Mouse (Mus musculus) heart, postnatal 36 days (tissue): ENCODE measurements around the gene Asb10. TPM values are rescaled to one million over a fixed set of nuclear protein-coding genes. Genes with fewer than 3 reads are reported as not detected.
A peak's percentile ranks its signal among the peaks of the same experiment; 100 is the strongest.

Experiments
- DNase-seq, 2 experiments: peaks; one replicate each; pipeline ENCODE4 v3.0.0; 2021 to 2022
- intact Hi-C: fragments of 180-260 bp; cut with DNase I; formaldehyde crosslinking; loops from one replicate; pipeline ENCODE4 v1.15.1; 2025
- total RNA-seq, 2 experiments: library from RNA; stranded (reverse); gene quantifications; 2 replicates each; pipeline ENCODE4 v1.2.3; 2021

The Asb10 gene
- total RNA-seq, 2 experiments from 2014 or later: 73.0 to 82.3 TPM

DNA sequence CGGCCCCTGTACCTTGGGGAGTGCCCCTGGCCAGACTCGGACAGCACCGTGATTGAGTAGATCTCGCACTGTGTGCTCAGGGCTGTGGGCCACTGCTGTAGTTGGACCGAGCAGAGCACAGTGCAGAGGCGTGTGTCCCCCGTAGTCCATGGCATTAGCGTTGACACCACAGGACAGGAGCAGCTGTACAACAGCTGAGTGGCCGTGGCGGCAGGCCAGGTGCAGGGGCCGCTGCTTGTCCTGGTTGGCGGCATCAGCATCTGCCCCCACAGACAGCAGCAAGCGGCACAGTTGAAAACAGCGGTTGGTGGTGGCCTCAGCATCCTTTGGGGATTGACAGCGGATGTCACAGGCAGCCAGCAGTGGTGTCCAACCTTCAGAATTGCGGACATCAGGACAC, 3.2 kb downstream of the Asb10 start:
- intact Hi-C loops: no loop called here
- DNase-seq: no peak

DNA sequence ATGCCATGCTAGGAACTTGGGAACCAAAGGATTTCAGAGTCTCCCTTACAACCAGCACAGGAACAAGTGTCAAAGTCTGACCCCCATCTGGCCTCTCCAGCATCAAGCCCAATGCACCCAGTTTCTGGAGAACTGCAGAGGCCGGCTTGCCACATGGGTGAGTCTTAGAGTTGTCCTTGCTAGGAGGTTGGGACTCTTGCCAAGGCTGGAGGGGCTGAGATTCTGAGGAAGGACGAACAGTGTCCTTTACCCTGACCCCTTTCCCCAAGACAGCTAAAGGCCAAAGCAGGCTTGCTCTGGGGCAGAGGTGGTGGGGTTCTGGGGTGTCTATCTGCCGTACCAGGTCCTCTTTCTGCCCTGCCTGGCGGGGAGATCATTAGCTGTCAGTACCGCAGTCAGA, 4.3 kb downstream of the Asb10 start:
- no peak for DNase-seq
- intact Hi-C loops: no loop called here

DNA sequence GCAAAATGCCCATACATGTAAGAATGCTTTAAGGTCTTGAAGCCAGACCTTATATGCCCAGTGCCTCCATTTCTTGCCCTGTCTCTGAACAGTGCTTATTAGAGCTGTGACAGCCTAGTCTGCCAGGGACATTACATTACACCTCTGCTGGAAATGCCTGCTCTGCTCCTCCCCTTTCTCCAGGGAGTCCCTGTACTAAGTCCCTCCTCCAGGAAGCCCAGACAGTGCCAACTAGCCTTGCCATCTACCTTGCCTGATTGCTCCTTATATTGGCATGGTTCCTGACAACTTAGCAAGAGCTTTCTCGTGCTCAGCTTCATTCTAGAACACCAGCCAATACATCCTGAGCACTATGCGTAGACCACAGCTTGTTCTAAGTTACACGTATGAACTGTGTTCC, 5.0 kb downstream of the Asb10 start:
- intact Hi-C loops: no loop called here
- DNase-seq: no peak

DNA sequence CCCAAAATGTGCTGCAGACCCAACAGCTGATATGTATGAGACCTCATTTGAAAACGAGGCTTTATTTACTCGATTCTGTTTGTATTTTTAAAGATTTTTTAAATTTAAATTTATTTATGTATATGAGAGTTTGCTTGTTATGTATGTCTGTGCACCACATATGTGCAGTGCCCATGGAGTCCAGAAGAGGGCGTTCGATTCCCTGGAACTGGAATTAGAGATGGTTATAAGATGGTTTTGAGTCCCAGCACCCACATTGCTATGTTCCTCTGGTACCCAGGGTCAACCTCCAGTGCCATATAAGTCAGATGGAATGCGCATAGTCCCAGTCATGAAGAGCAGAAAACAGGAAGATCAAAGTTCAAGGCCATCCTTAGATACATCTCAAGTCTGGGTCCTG, 6.5 kb downstream of the Asb10 start:
- no peak for DNase-seq
- intact Hi-C loops: loop anchor here (5.0 kb wide), 1 partner anchor 118 kb away; no protein-coding TSS in a partner anchor

DNA sequence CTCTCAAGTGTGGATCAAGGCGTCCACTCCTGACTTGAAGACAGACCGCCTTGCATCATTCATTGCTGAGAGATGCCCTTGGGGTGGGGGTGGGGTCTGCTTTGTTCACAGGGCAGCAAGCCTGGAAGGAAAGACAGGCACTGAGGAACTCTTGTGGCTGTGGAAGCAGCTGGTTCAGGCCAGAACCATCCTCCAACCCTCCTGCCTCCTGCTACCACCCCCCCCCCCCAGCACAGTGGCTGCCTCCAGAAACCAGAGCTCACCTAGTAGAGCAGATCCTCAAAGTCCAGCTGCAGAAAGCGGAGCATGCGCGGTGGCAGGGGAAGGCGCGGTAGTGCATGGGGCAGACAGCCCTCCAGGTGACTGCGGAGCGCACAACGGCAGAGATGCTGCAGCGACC, 7.4 kb downstream of the Asb10 start:
- intact Hi-C loops: loop anchor here (5.0 kb wide), 1 partner anchor 119 kb away; no protein-coding TSS in a partner anchor
- DNase-seq: no peak

DNA sequence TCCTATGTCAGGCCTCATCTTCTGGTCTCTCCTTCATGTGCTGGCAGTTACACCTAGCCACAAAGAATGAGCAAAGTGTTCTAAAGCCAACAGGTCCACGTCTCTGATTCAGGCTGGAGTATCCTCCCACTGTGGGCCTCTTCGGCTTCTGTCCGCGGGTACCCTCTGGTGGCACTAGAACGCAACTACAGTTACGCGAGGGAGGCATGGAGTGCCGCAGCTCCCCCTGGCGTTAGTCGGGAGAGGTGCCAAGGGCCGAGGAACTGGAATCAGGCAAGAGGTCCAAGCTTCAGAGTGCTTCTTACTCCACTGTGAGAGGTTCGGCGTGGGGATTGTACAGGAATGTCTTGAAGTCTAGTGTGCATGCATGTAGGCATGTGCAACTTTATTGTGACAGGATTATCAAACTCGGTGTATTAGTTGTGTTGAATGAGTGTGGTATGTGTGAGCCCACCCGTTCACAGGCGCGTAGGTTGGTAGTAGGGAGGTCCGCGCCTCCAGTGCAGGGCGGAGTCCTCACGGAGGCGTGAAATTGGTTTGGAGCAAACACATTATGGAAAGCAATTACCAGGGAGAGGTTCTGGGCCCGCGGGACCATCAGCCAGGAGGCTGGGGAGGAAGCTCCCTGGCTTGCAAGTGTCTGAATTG, 10.6 kb downstream of the Asb10 start:
- intact Hi-C loops: loop anchor here (2.0 to 5.0 kb wide), 2 partner anchors 67 to 122 kb away; no protein-coding TSS in a partner anchor
- DNase-seq: peak; percentile 95

DNA sequence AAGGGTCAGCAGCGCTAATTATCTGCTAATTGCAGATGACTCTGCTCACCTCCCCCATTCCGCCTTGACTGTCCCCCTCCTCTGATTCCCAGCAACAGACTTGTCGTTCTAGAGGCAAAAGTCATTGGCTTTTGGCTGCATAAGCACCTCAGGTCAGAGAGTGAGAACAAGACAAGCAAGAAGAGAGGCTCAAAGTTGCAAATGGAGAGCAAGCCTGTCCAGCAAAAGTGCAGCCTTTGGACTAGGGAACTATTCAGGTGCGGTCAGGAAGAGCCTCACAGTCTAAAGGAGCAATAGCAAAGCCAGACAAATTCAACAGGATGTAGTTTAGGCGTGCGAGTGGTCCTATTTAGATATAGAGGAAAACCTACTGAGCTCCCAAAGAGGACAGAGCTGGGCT, 13.0 kb downstream of the Asb10 start:
- intact Hi-C loops: no loop called here
- no peak for DNase-seq

DNA sequence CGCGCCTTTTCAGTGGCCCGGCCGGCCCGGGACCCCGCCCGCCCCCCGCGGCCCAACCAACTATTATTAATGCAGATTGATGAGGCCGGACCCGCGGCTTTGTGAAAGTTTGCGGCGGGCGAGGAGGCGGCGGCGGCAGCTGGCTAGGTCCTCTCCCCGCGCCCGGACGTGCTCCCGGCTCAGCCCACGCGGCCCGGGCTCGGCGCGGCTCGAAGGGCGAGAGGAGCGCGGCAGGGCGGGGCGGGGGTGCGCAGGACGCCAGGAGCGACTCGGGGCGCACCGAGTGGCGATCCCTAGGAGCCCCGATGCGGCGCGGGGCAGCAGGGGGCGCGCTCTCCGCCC, 13.9 kb downstream of the Asb10 start, which contains the start of gene Gbx1:
Gbx1 (minus strand) TSS at position 314 of the 342 bp plus-strand sequence.
- peak in 1 of 2 experiments; percentile 38 for DNase-seq
- intact Hi-C loops: no loop called here

DNA sequence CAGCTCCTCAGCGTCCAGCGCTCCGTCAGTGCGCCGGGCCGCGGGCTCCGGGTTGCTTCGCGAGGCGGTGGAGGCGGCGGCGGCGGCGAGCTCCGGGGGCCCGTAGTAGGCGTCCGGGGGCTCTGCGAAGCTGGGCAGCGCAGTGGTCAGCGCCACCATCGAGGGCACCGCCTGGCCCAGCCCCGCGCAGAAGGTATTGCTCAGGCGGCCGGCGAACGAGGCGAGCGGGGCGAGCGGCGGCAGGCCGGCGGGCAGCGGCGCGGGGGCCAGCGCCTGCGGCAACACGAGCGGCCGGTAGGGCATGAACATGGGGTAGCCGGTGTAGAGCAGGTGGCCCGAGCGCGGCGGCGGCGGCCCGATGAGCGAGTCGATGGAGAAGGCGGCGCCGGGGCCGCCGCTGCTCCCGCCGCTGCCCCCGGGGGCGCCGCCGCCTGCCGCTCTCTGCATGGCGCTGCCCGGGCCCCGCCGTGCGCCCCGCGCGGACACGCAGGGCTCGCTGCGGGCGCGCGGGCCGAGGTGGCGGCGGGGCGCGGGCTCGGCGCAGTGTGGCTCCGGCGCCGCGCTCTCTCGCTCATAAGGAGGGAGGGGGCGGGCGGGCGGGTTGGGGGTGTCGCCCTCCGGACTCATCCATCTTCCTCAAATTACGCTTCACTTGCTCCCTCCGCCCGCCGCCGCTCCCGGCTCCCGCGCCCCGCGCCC, 14.4 kb downstream of the Asb10 start:
- no peak for DNase-seq
- intact Hi-C loops: no loop called here

DNA sequence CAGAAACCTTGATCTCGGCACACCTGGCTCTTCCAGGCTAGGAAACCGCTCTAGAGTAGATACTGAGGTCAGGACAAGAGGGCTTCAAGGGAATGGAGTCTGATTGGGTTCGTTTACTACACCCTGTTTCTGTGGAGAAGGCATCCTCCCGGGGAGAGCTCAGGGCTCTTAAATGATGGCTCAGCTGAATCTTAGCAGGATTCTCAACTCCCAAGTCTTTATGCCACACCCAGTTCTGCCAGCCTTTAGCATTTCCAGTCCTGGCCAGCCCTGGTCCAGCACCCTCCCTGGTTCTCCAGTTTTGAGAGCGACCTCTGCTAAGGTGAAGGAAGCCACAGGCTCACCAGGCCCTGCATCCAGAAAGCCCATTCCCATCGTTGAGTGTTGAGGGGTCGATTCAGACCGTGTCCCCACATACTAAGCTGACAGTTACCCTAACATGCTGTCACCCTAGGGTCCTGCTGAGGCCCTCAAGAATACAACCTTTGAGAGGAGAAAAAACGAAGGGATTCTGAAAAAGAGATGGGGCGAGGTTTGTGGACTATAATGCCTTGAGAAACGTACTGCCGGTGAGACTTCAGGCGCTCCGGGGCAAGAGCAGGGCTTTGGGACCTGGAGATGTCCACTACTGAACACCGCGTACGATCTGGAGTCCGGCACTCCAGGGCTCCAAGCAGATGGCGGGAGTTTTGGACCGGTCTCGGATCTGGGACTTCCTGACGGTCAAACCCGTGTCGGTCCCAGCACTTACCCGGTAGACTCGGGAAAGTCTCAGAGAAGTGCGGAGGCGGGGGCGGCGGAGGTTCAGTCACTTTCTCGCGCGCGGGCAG, 15.2 kb downstream of the Asb10 start:
- intact Hi-C loops: no loop called here
- no peak for DNase-seq

DNA sequence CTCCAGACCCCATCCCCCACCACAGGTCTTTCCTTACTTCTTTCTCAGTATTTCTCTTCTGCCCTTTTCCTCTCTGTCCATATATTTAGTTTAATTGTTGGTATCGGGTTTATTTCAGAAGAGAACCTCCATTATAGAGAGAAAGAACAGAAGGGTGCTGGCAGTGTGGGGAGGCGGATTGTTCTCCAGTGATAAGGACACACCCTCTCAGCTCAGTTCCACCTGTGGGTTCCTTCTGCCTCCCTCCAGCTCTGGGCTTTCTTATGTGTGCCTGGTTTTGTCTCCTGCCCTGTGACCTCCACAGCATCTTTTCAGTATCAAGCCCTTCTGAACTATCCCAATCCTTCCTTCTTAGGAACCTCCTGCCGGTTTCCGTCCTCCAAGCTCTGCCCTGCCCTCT, 16.3 kb downstream of the Asb10 start:
- intact Hi-C loops: no loop called here
- no peak for DNase-seq

DNA sequence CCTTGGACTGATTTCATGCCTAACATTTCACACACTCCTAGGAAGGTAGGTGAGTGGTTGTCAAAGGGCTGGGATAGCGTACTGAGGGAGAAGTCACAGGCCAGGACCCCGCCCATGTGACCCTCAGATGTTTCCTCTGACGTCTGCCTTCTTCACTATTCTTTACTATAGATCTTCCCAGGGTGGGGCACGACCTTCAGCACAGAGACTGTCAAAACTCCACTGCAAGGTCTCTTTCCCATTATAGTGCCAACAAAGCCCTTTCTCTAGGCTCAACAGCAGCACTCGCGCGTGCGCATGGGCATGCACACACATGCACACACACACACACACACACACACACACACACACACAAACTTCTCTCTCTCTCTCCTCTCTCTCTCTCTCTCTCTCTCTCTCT, 17.0 kb downstream of the Asb10 start:
- DNase-seq: no peak
- intact Hi-C loops: no loop called here

DNA sequence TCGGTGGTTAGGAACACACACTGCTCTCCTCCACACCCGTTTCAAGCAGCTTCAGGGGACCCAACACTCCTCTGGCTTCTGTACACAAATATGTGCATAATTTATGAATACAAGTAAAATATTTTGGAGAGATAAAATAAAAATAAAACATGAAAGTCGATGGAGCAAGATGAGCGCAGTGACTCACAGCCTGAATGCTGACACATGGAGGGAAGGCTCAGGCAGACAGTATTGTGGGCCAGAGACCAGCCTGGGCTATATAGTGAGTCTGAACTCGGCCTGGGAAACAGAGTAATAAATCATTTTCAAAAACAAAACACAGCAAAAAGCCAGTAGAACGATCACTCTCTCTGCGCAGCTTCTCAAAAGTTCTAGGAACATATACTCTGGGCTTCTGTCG, 19.4 kb downstream of the Asb10 start:
- no peak for DNase-seq
- intact Hi-C loops: no loop called here

DNA sequence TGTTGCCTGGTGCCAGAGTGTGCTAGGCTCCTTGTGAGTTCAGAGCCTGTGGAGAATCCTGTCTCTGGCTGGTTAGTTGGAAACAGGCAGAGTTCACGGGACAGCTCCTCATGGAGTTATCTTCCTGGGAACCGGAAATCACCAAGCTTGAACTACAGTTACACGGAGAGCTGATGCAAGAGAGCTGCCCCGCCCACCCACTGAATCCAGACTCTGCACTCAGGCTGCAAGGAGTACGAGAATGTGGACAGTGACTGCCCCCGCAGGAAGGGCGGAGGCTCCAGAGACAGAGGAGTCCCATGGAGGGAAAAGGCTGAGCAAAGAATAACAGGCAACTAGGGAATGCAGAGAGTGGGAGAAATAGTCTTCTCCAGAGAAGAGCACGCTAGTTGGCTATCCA, 28.5 kb downstream of the Asb10 start:
- intact Hi-C loops: no loop called here

DNA sequence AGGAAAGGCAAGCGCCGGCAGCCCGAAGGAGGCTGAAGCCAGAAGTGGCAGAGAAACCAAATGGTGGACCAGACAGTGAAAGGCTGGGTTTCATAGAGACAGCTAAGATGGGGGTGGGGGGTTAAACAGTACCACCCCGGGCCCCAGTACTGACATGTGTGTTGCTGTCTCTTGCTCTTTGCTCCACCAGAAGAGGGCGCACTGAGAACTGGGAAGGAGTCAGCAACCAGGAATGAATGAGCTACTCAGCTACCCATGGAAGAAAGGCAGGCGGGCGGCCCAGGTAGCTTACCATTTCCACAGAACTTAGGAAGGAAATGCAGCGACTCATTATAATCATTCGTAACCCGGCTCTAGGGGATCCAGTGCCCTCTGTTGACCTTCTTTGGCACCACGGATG, 30.1 kb downstream of the Asb10 start:
- peak; percentile 52 to 56 for DNase-seq
- intact Hi-C loops: loop anchor here (2.0 kb wide), 2 partner anchors 88 to 142 kb away; no protein-coding TSS in a partner anchor

More for the DNA sequence above, 28.5 kb downstream of the Asb10 start:
- peak; percentile 23 to 32 for DNase-seq

DNA sequence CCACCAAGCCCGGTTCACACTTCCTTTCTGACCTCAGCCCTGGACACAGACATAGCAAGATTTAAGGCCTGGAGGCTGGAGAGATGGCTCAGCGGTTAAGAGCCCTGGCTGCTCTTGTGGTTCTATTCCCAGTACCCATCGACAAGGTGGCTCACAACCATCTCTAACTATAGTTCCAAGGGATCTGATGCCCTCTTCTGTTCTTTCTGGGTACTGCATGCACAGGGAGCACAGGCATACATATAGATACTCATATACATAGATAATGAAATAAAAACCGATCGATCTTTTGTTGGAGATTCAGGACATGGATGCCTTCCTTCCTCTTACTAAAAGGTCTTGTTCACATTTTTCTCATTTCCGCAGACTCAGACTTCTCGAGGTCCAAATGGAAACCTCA, 32.4 kb downstream of the Asb10 start:
- DNase-seq: no peak
- intact Hi-C loops: no loop called here

DNA sequence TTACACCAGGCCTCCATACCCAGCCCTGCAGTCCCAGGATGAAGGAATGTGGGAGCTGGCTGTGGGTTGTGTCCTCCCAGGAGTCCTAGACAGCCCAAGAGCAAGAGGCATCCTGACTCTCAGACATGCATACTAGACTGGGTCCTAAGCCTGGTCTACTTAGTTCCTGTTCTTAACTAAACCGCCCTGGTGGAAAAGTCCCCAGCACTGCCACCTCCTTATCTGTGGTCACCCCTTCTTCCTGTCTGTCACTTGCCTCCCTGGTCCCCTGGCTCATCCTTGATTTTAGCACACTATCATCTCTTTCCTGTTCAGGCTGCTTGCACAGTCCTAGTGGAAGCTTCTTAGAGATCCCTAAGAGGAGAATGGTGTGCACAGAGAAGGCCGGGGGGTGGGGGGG, 35.3 kb downstream of the Asb10 start:
- no peak for DNase-seq
- intact Hi-C loops: no loop called here

DNA sequence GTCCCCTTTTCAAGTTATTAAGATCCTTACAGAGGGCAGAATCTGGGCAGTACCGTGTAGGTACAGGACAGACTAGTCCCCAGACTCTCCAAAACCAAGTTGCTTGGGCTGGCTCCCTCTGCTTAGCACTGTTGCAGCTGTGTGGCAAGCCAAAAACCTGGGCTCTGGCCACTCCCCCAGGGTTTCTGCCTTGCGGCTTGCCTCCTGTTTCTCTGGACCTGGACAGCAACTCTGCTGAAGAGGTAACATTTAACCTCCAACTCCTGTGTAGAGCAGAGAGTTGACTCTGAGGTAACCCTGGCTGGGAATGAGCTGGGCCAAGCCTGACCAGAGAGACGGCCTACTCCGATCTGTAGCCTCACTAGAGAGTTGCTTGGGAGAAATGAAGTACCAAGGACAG, 38.0 kb downstream of the Asb10 start:
- no peak for DNase-seq
- intact Hi-C loops: no loop called here

DNA sequence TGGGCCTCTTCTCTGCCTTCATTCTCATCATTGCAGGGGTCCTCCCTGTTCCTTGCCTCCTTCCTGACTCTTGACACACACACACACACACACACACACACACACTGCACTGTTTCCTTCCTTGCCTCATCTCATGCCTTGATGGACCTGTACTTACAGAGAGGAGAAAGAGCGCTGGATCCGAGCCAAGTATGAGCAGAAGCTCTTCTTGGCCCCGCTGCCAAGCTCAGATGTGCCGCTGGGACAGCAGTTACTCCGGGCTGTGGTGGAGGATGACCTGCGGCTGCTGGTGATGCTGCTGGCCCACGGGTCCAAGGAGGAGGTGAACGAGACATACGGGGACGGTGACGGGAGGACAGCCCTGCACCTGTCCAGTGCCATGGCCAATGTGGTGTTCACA, 39.9 kb downstream of the Asb10 start:
- no peak for DNase-seq
- intact Hi-C loops: no loop called here

DNA sequence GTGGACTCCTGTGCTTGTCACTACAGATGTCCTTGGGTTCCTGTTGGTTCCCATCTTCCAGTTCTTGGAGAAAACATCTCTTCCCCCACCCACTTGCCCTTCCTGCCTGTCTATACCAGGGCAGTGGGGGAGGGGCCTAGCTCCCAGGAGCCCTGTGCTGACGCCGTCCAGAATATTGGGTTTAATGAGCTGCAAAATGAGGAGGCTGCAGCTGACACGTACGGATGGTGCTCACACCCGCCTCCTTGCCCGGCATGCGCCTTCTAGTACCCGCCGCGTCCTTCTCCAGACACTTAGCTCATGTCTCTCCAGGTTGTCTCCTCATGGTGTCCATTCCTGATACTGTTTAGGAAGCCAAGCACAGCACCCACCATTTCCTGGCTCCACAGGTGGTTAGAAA, 41.7 kb downstream of the Asb10 start:
- DNase-seq: no peak

DNA sequence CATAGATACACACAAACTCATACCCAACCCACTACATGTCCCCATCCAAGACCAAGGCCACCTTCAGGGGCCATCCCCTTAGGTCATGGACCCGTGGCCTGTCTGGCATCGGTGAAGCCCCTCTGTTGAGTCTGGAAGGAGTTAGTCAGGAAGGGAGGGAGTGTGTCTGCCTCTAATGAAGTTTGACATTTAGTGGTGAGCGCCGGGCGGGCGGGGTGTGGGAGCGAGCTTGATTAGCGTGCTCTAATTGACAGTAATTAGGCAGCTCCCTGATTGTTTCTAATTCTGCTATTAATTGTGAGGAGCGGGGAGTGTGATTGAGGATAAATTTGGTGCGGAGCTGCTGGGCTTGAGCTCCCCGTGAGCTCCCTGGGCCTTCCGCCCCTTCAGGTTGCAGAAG, 43.3 kb downstream of the Asb10 start:
- no peak for DNase-seq

More for the DNA sequence above, 41.7 kb downstream of the Asb10 start:
- intact Hi-C loops: no loop called here

More for the DNA sequence above, 43.3 kb downstream of the Asb10 start:
- intact Hi-C loops: no loop called here
